Mouse (Mus musculus): ENCODE results near the gene Spdye4a.

- TF ChIP-seq CTCF (IDR thresholded peaks at IDR 0.05; ENCODE audit: low read depth, low read length) (no peak), GATA1 (IDR thresholded peaks at IDR 0.05; ENCODE audit: borderline replicate concordance, low read length) (no peak)
Observed at GRCm38 (mm10) chr5:143253881-143254486, 27.3 kb upstream of the Spdye4a start.

Measured in G1E (cell line).